Mouse (Mus musculus) spleen, adult 12 weeks (tissue): ENCODE measurements around the gene Mta3.
"Not testable (repeated sequence)": the region's sequence is repeated elsewhere in the genome, so short reads cannot be mapped to it uniquely, and the experiment has no call there.

Source experiments
- DNase-seq: peaks from one replicate; pipeline ENCODE4 v3.0.0; 2022; ENCODE audit warnings: low spot score

The Mta3 gene

GRCm38 (mm10) chr17:83708891-83709290 lies 2.9 kb downstream of the Mta3 start:
- no peak for DNase-seq

- not testable (repeated sequence) for DNase-seq
Measured at GRCm38 (mm10) chr17:83709517-83709916, 3.6 kb downstream of the Mta3 start.

GRCm38 (mm10) chr17:83710639-83711038 lies 4.7 kb downstream of the Mta3 start:
- DNase-seq = no peak

- DNase-seq = no peak
Measured at GRCm38 (mm10) chr17:83712341-83712740, 6.4 kb downstream of the Mta3 start.

GRCm38 (mm10) chr17:83720449-83720848 lies 14.5 kb downstream of the Mta3 start:
- DNase-seq = no peak

- no peak for DNase-seq
Measured at GRCm38 (mm10) chr17:83721157-83721556, 15.2 kb downstream of the Mta3 start.

- no peak for DNase-seq
Measured at GRCm38 (mm10) chr17:83723064-83723463, 17.1 kb downstream of the Mta3 start.

- no peak for DNase-seq
Measured at GRCm38 (mm10) chr17:83726496-83726895, 20.5 kb downstream of the Mta3 start.

GRCm38 (mm10) chr17:83727707-83728106 lies 21.7 kb downstream of the Mta3 start:
- DNase-seq = no peak

- no peak for DNase-seq
Measured at GRCm38 (mm10) chr17:83729029-83729428, 23.1 kb downstream of the Mta3 start.

GRCm38 (mm10) chr17:83730123-83730522 lies 24.2 kb downstream of the Mta3 start:
- no peak for DNase-seq

- DNase-seq = peak; percentile 62
Measured at GRCm38 (mm10) chr17:83732166-83732629, 26.2 kb downstream of the Mta3 start.

GRCm38 (mm10) chr17:83732801-83733200 lies 26.8 kb downstream of the Mta3 start:
- DNase-seq = peak; percentile 80

- peak; percentile 58 for DNase-seq
Measured at GRCm38 (mm10) chr17:83736701-83737100, 30.7 kb downstream of the Mta3 start.

- DNase-seq = no peak
Measured at GRCm38 (mm10) chr17:83737775-83738174, 31.8 kb downstream of the Mta3 start.

- no peak for DNase-seq
Measured at GRCm38 (mm10) chr17:83740135-83740676, 34.2 kb downstream of the Mta3 start.

- DNase-seq = no peak
Measured at GRCm38 (mm10) chr17:83741243-83741642, 35.3 kb downstream of the Mta3 start.

GRCm38 (mm10) chr17:83744231-83744824 lies 38.4 kb downstream of the Mta3 start:
- no peak for DNase-seq

- DNase-seq = no peak
Measured at GRCm38 (mm10) chr17:83747405-83748160, 41.6 kb downstream of the Mta3 start.

- no peak for DNase-seq
Measured at GRCm38 (mm10) chr17:83750216-83750950, 44.4 kb downstream of the Mta3 start.

- DNase-seq = no peak
Measured at GRCm38 (mm10) chr17:83753112-83753899, 47.3 kb downstream of the Mta3 start.

GRCm38 (mm10) chr17:83758096-83758495 lies 52.1 kb downstream of the Mta3 start:
- DNase-seq = no peak
